Mouse (Mus musculus) ES-E14 (cell line): ENCODE data around the gene Dpp4.

Experiments used
- CHD2 ChIP-seq: IDR thresholded peaks from 2 replicates; pipeline ENCODE4 v1.6.1; 2014; ENCODE audit warnings: mild to moderate bottlenecking, low read depth, low read length, inconsistent platforms
- HCFC1 ChIP-seq: IDR thresholded peaks from 2 replicates; pipeline ENCODE4 v1.6.1; 2012; ENCODE audit warnings: low read length, inconsistent platforms, borderline replicate concordance; ENCODE audit not compliant: insufficient read depth
- MAFK ChIP-seq: IDR thresholded peaks from 2 replicates; pipeline ENCODE4 v1.6.1; 2014; ENCODE audit warnings: mild to moderate bottlenecking, low read depth, low read length, inconsistent platforms; ENCODE audit not compliant: insufficient read depth
- ZC3H11A ChIP-seq: IDR thresholded peaks from 2 replicates; pipeline ENCODE4 v1.6.1; 2012; ENCODE audit warnings: low read depth, mild to moderate bottlenecking, inconsistent platforms, low read length, borderline replicate concordance

- TF ChIP-seq MAFK (no peak), CHD2 (no peak), HCFC1 (no peak), ZC3H11A (no peak)
Measured at GRCm38 (mm10) chr2:62285847-62286246, 126.2 kb downstream of the Dpp4 start.
